Mouse (Mus musculus) ES-Bruce4 (cell line): ENCODE measurements around the gene Pcdh19. TPM values are rescaled to one million over a fixed set of nuclear protein-coding genes. Genes with fewer than 3 reads are reported as not detected.

Experiments
- H3K27ac ChIP-seq: 2 replicates; pipeline ENCODE4 v1.5.1; 2012; ENCODE audit warnings: low read length, inconsistent platforms; ENCODE audit not compliant: insufficient read depth
- H3K27me3 ChIP-seq: 2 replicates; pipeline ENCODE4 v1.6.1; 2012; ENCODE audit warnings: mild to moderate bottlenecking, low read length, inconsistent platforms; ENCODE audit not compliant: control insufficient read depth, poor library complexity, insufficient read depth, severe bottlenecking
- H3K36me3 ChIP-seq: 2 replicates; pipeline ENCODE4 v1.6.1; 2012; ENCODE audit warnings: inconsistent platforms, mild to moderate bottlenecking, low read length, moderate library complexity; ENCODE audit not compliant: control insufficient read depth, poor library complexity, insufficient read depth, severe bottlenecking
- H3K4me1 ChIP-seq: one replicate; pipeline ENCODE4 v1.8.1; 2011; ENCODE audit warnings: low read length; ENCODE audit not compliant: control insufficient read depth, insufficient read depth
- H3K4me3 ChIP-seq: 2 replicates; pipeline ENCODE4 v1.5.1; 2011; ENCODE audit warnings: low read depth, mild to moderate bottlenecking, low read length
- H3K9ac ChIP-seq: 2 replicates; pipeline ENCODE4 v1.6.1; 2012; ENCODE audit warnings: low read depth, mild to moderate bottlenecking, inconsistent platforms; ENCODE audit not compliant: poor library complexity, severe bottlenecking
- H3K9me3 ChIP-seq: replicated peaks from 2 replicates; pipeline ENCODE4 v1.6.1; 2012; ENCODE audit warnings: mild to moderate bottlenecking, low read length, inconsistent platforms; ENCODE audit not compliant: control insufficient read depth, poor library complexity, insufficient read depth, severe bottlenecking
- CTCF ChIP-seq: IDR thresholded peaks from one replicate; pipeline ENCODE4 v1.8.1; 2011; ENCODE audit warnings: low read depth, low read length
- EP300 ChIP-seq: IDR thresholded peaks from 2 replicates; pipeline ENCODE4 v1.6.1; 2011; ENCODE audit warnings: low read depth, low read length; ENCODE audit not compliant: insufficient read depth
- POLR2A ChIP-seq: IDR thresholded peaks from one replicate; pipeline ENCODE4 v1.8.1; 2011; ENCODE audit warnings: low read length; ENCODE audit not compliant: insufficient read depth
- polyA plus RNA-seq: library from polyadenylated mRNA; stranded (reverse); fragments of >200 nt; gene quantifications from 2 replicates; pipeline ENCODE4 v1.2.4, GENCODE M21; 2011; ENCODE audit warnings: low read depth; ENCODE audit not compliant: missing spikeins, insufficient read depth, insufficient read length

Pcdh19 gene
- polyA plus RNA-seq, 1 experiment = 1.8 TPM

DNA sequence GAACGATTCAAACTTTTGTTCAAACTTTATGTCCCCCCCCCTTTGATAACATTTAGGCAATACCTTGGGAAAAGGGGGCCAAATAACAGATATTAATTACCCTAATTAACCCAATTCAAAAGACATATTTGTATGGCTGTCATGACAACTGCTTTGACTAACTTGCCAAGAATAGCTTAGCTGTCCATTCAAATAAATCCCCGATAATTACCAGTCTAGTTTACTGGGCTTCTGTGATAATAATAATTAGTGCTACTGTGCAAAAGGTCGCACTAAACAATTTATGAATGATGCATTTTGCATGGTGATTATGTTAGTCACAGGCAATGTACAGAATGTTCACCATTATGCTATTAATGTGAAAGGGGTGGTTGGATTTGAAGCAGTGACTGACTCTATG lies 35.7 kb downstream of the Pcdh19 start:
- Histone ChIP-seq H3K27ac (no peak overlapping the region), H3K4me1 (no peaks in the 10 kb centered on the region), H3K36me3 (no peaks in the 10 kb centered on the region), H3K27me3 (no peaks in the 10 kb centered on the region), H3K9me3 (no peaks in the 10 kb centered on the region), H3K4me3 (no peak overlapping the region), H3K9ac (no peak overlapping the region)
- no peak for TF ChIP-seq EP300
- no peak for TF ChIP-seq CTCF
- no peak for TF ChIP-seq POLR2A

DNA sequence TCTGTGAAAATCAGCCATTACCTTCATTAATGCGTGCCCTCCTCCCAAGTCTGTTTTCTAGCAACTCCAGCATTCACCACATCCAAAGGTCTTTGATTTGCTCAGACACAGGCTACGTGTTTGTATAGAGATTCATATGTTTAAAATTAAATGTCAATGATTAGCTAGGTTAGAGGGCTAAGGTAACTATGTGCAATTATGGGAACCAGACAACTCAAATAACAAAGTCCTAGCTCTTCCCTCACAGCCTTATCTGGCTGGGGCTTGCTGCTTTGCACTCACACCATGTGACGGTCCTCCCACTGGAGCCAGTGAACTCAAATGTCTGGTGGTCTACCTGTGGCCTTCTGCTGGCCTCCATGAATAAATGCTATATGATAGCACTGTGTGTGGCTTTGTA lies 38.4 kb downstream of the Pcdh19 start:
- no peak overlapping the region for H3K4me3 ChIP-seq
- no peaks in the 10 kb centered on the region for H3K4me1 ChIP-seq
- H3K27me3 ChIP-seq = no peaks in the 10 kb centered on the region
- TF ChIP-seq CTCF = no peak
- TF ChIP-seq POLR2A = no peak
- TF ChIP-seq EP300 = no peak
- no peaks in the 10 kb centered on the region for H3K36me3 ChIP-seq
- no peak overlapping the region for H3K9ac ChIP-seq
- no peak overlapping the region for H3K27ac ChIP-seq
- no peaks in the 10 kb centered on the region for H3K9me3 ChIP-seq

DNA sequence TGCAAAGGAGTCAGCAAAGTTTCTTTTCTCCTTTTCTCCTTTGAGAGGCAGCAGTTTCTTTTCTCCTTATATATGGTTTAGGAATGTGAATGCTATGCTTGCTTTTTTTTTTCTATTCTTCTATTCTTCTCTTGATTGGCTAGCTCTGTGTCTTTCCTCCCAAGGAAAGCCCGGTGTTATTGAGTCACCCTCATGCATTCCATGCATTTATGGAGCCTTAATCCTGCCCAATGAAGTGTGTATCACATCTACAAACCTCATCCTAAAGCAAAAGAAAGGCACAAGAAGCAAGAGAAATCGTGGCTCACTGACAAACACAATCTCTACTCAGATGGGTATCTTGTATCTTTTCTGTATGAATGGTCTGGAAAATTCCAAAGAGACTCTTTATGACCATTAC lies 41.0 kb downstream of the Pcdh19 start:
- no peak overlapping the region for H3K4me3 ChIP-seq
- H3K9me3 ChIP-seq = no peaks in the 10 kb centered on the region
- H3K4me1 ChIP-seq = no peaks in the 10 kb centered on the region
- no peaks in the 10 kb centered on the region for H3K36me3 ChIP-seq
- H3K27ac ChIP-seq = no peak overlapping the region
- H3K27me3 ChIP-seq = no peaks in the 10 kb centered on the region
- TF ChIP-seq POLR2A = no peak
- no peak for TF ChIP-seq EP300
- no peak for TF ChIP-seq CTCF
- H3K9ac ChIP-seq = no peak overlapping the region

DNA sequence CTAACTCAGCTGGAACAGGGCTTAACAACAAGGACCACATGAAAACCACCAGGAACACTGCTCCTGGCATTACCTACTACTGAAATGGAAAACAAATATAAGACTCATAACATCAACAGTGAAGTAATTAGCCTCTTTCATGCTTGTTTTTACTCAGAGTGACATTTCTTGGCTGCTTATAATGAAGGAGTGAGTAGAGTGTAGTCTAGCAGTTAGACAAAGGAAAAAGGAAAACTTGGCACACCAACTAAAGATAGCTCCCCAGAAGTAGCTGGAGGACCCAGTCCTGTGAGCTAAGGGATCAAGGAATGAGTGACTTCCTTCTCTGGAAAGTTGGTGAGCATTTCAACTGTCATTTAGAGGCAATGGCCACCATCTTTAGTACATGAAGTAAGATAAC lies 49.3 kb downstream of the Pcdh19 start:
- H3K27me3 ChIP-seq = no peaks in the 10 kb centered on the region
- no peak overlapping the region for H3K27ac ChIP-seq
- no peaks in the 10 kb centered on the region for H3K9me3 ChIP-seq
- no peak overlapping the region for H3K9ac ChIP-seq
- no peak overlapping the region for H3K4me3 ChIP-seq
- no peaks in the 10 kb centered on the region for H3K36me3 ChIP-seq
- TF ChIP-seq POLR2A (no peak), CTCF (no peak), EP300 (no peak)
- no peaks in the 10 kb centered on the region for H3K4me1 ChIP-seq

DNA sequence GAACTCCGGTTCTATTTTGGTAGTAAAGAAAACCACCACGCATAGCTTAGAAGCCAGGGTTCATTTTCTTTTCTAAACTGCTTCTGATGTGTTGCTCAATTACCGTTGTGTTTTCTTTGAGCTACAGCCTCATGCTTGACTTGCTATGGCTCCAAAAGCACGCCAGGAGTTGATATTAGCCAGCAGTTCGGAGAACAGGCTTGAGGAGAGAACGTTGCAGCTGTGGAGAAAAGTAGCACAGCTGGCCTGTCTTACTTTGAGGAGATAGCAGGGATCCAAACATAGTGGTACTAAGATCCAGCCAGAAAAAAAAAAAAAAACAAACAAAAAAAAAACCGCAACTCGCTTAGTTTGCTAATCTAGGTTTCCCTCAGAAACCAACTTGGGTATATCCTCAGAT lies 59.2 kb downstream of the Pcdh19 start:
- H3K27me3 ChIP-seq = no peaks in the 10 kb centered on the region
- no peaks in the 10 kb centered on the region for H3K9me3 ChIP-seq
- TF ChIP-seq EP300 (no peak), POLR2A (no peak), CTCF (no peak)

DNA sequence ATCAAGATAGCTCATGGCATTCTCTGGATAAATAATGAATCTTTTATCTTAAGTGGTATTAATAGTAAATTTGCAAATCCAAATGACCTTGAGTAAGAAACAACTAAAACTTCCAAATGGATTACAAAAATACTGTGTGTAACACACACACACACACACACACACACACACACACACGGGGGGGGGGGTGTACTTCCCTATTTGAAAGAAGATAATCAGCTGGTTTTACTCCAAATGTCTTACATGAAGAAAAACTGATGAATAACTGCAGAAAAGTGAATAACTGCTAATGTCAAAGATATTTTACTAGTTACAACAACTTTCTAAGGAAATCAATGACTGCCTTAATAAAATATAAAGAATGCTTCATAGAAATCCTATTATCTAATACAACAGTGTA lies 70.6 kb downstream of the Pcdh19 start:
- TF ChIP-seq POLR2A = no peak
- no peak for TF ChIP-seq CTCF
- no peak for TF ChIP-seq EP300
- Histone ChIP-seq H3K4me1 (no peaks in the 10 kb centered on the region), H3K36me3 (no peaks in the 10 kb centered on the region), H3K4me3 (no peak overlapping the region), H3K27ac (no peak overlapping the region), H3K27me3 (no peaks in the 10 kb centered on the region), H3K9ac (no peak overlapping the region), H3K9me3 (no peaks in the 10 kb centered on the region)

More for the DNA sequence above, 59.2 kb downstream of the Pcdh19 start:
- no peak overlapping the region for H3K9ac ChIP-seq
- H3K4me3 ChIP-seq = no peak overlapping the region
- H3K4me1 ChIP-seq = no peaks in the 10 kb centered on the region
- H3K36me3 ChIP-seq = no peaks in the 10 kb centered on the region
- no peak overlapping the region for H3K27ac ChIP-seq
